Mouse (Mus musculus): ENCODE data around the gene Itfg1. TPM values are rescaled to one million over a fixed set of nuclear protein-coding genes. Genes with fewer than 3 reads are reported as not detected.
A peak's percentile ranks its signal among the peaks of the same experiment; 100 is the strongest.
"Not testable (repeated sequence)": the region's sequence is repeated elsewhere in the genome, so short reads cannot be mapped to it uniquely, and the experiment has no call there.

Gene Itfg1
- polyA plus RNA-seq (2014; fragmentation: Nextera tagmentation; extraction: Ambion mirVana) = 195 and 233 TPM in 2 replicates

- ATAC-seq (ENCODE audit: low FRiP score, low TSS enrichment) = peak; percentile 98
Observed at GRCm38 (mm10) chr8:85840657-85841488, at the start of gene Itfg1, which contains the start of gene Phkb. TSS of gene Itfg1 (minus strand) at chr8:85840921. TSS of gene Phkb (plus strand) at chr8:85840959.

GRCm38 (mm10) chr8:85884811-85885210, 44.1 kb upstream of the Itfg1 start:
- DNase-seq (no peak), ATAC-seq (ENCODE audit: low FRiP score, low TSS enrichment) (no peak)
- Histone ChIP-seq H3K27me3 (ENCODE audit: control insufficient read depth, insufficient read depth, low read length) (no peaks in the 10 kb centered on the region), H3K27ac (replicated peaks; ENCODE audit: low read depth, low read length) (no peak overlapping the region), H3K9ac (replicated peaks; ENCODE audit: low read length) (no peak overlapping the region), H3K9me3 (ENCODE audit: control insufficient read depth, low read length) (no peaks in the 10 kb centered on the region), H3K36me3 (ENCODE audit: control insufficient read depth, insufficient read depth, low read length) (0 out of 2 replicates have a peak, but pooled peaks cover 7% of the 10 kb centered on the region), H3K4me2 (ENCODE audit: low read length) (no peak overlapping the region), H3K4me1 (ENCODE audit: control insufficient read depth, insufficient read depth, low read length) (no peaks in the 10 kb centered on the region), H3K4me3 (replicated peaks; ENCODE audit: low read depth, low read length) (no peak overlapping the region)
- WGBS = 98% methylated on average over 3 of the region's 3 CpGs

More at GRCm38 (mm10) chr8:85840657-85841488, at the start of gene Itfg1, which contains the start of gene Phkb:
- H3K36me3 ChIP-seq (ENCODE audit: control insufficient read depth, insufficient read depth, low read length) = peaks cover 8% of the 10 kb centered on the region
- under 1% methylated on average over 54 of the region's 54 CpGs for WGBS
- peak within 1 kb of the TSS; percentile 97 for H3K9ac ChIP-seq (replicated peaks; ENCODE audit: low read length)
- peaks cover 11% of the 10 kb centered on the region for H3K4me1 ChIP-seq (ENCODE audit: control insufficient read depth, insufficient read depth, low read length)
- H3K4me3 ChIP-seq (replicated peaks; ENCODE audit: low read depth, low read length) = peak within 1 kb of the TSS; percentile 90
- peak; percentile 95 for DNase-seq
- H3K4me2 ChIP-seq (ENCODE audit: low read length) = peak within 1 kb of the TSS; percentile 75
- peak within 1 kb of the TSS; percentile 98 for H3K27ac ChIP-seq (replicated peaks; ENCODE audit: low read depth, low read length)
- no peaks in the 10 kb centered on the region for H3K27me3 ChIP-seq (ENCODE audit: control insufficient read depth, insufficient read depth, low read length)
- no peaks in the 10 kb centered on the region for H3K9me3 ChIP-seq (ENCODE audit: control insufficient read depth, low read length)

- Histone ChIP-seq H3K4me1 (ENCODE audit: control insufficient read depth, insufficient read depth, low read length) (no peaks in the 10 kb centered on the region), H3K9me3 (ENCODE audit: control insufficient read depth, low read length) (no peaks in the 10 kb centered on the region), H3K27ac (replicated peaks; ENCODE audit: low read depth, low read length) (no peak overlapping the region), H3K36me3 (ENCODE audit: control insufficient read depth, insufficient read depth, low read length) (0 out of 2 replicates have a peak, but pooled peaks cover 7% of the 10 kb centered on the region), H3K27me3 (ENCODE audit: control insufficient read depth, insufficient read depth, low read length) (no peaks in the 10 kb centered on the region), H3K9ac (replicated peaks; ENCODE audit: low read length) (no peak overlapping the region), H3K4me2 (ENCODE audit: low read length) (no peak overlapping the region), H3K4me3 (replicated peaks; ENCODE audit: low read depth, low read length) (no peak overlapping the region)
- ATAC-seq (ENCODE audit: low FRiP score, low TSS enrichment) = no peak
- DNase-seq = peak; percentile 66
- WGBS = 71% methylated on average over 7 of the region's 7 CpGs
Observed at GRCm38 (mm10) chr8:85879624-85880023, 38.9 kb upstream of the Itfg1 start.

GRCm38 (mm10) chr8:85877976-85878375, 37.3 kb upstream of the Itfg1 start:
- Histone ChIP-seq H3K27ac (replicated peaks; ENCODE audit: low read depth, low read length) (no peak overlapping the region), H3K4me3 (replicated peaks; ENCODE audit: low read depth, low read length) (no peak overlapping the region)
- ATAC-seq (ENCODE audit: low FRiP score, low TSS enrichment) = no peak

GRCm38 (mm10) chr8:85871660-85872059, 30.9 kb upstream of the Itfg1 start:
- ATAC-seq (ENCODE audit: low FRiP score, low TSS enrichment) = no peak
- Histone ChIP-seq H3K9me3 (ENCODE audit: control insufficient read depth, low read length) (no peaks in the 10 kb centered on the region), H3K4me3 (replicated peaks; ENCODE audit: low read depth, low read length) (no peak overlapping the region), H3K9ac (replicated peaks; ENCODE audit: low read length) (no peak overlapping the region), H3K4me2 (ENCODE audit: low read length) (no peak overlapping the region), H3K36me3 (ENCODE audit: control insufficient read depth, insufficient read depth, low read length) (no peaks in the 10 kb centered on the region), H3K27me3 (ENCODE audit: control insufficient read depth, insufficient read depth, low read length) (no peaks in the 10 kb centered on the region), H3K27ac (replicated peaks; ENCODE audit: low read depth, low read length) (no peak overlapping the region), H3K4me1 (ENCODE audit: control insufficient read depth, insufficient read depth, low read length) (no peaks in the 10 kb centered on the region)
- DNase-seq = no peak
- 66% methylated on average over 2 of the region's 2 CpGs for WGBS

More at GRCm38 (mm10) chr8:85877976-85878375, 37.3 kb upstream of the Itfg1 start:
- Histone ChIP-seq H3K4me1 (ENCODE audit: control insufficient read depth, insufficient read depth, low read length) (no peaks in the 10 kb centered on the region), H3K9me3 (ENCODE audit: control insufficient read depth, low read length) (no peaks in the 10 kb centered on the region), H3K4me2 (ENCODE audit: low read length) (no peak overlapping the region), H3K9ac (replicated peaks; ENCODE audit: low read length) (no peak overlapping the region), H3K27me3 (ENCODE audit: control insufficient read depth, insufficient read depth, low read length) (no peaks in the 10 kb centered on the region), H3K36me3 (ENCODE audit: control insufficient read depth, insufficient read depth, low read length) (0 out of 2 replicates have a peak, but pooled peaks cover 7% of the 10 kb centered on the region)
- 99% methylated on average over 8 of the region's 8 CpGs for WGBS
- DNase-seq = no peak

- no peak overlapping the region for H3K9ac ChIP-seq (replicated peaks; ENCODE audit: low read length)
- no peaks in the 10 kb centered on the region for H3K4me1 ChIP-seq (ENCODE audit: control insufficient read depth, insufficient read depth, low read length)
- no peak overlapping the region for H3K4me2 ChIP-seq (ENCODE audit: low read length)
- H3K27ac ChIP-seq (replicated peaks; ENCODE audit: low read depth, low read length) = no peak overlapping the region
- no peaks in the 10 kb centered on the region for H3K9me3 ChIP-seq (ENCODE audit: control insufficient read depth, low read length)
- H3K4me3 ChIP-seq (replicated peaks; ENCODE audit: low read depth, low read length) = no peak overlapping the region
- ATAC-seq (ENCODE audit: low FRiP score, low TSS enrichment) = no peak
- H3K27me3 ChIP-seq (ENCODE audit: control insufficient read depth, insufficient read depth, low read length) = no peaks in the 10 kb centered on the region
- no peaks in the 10 kb centered on the region for H3K36me3 ChIP-seq (ENCODE audit: control insufficient read depth, insufficient read depth, low read length)
- DNase-seq = no peak
- 93% methylated on average over 1 of the region's 1 CpGs for WGBS
Observed at GRCm38 (mm10) chr8:85862381-85862780, 21.7 kb upstream of the Itfg1 start.

- Histone ChIP-seq H3K27me3 (ENCODE audit: control insufficient read depth, insufficient read depth, low read length) (no peaks in the 10 kb centered on the region), H3K4me2 (ENCODE audit: low read length) (no peak overlapping the region), H3K9ac (replicated peaks; ENCODE audit: low read length) (no peak overlapping the region), H3K27ac (replicated peaks; ENCODE audit: low read depth, low read length) (no peak overlapping the region), H3K36me3 (ENCODE audit: control insufficient read depth, insufficient read depth, low read length) (no peaks in the 10 kb centered on the region), H3K4me3 (replicated peaks; ENCODE audit: low read depth, low read length) (no peak overlapping the region), H3K9me3 (ENCODE audit: control insufficient read depth, low read length) (no peaks in the 10 kb centered on the region), H3K4me1 (ENCODE audit: control insufficient read depth, insufficient read depth, low read length) (no peaks in the 10 kb centered on the region)
- DNase-seq (no peak), ATAC-seq (ENCODE audit: low FRiP score, low TSS enrichment) (no peak)
- WGBS = 86% methylated on average over 5 of the region's 5 CpGs
Observed at GRCm38 (mm10) chr8:85860612-85861011, 19.9 kb upstream of the Itfg1 start.

GRCm38 (mm10) chr8:85857227-85857896, 16.6 kb upstream of the Itfg1 start:
- not testable (repeated sequence) for H3K9ac ChIP-seq (replicated peaks; ENCODE audit: low read length); ATAC-seq (ENCODE audit: low FRiP score, low TSS enrichment); H3K9me3 ChIP-seq (ENCODE audit: control insufficient read depth, low read length); H3K4me1 ChIP-seq (ENCODE audit: control insufficient read depth, insufficient read depth, low read length); H3K36me3 ChIP-seq (ENCODE audit: control insufficient read depth, insufficient read depth, low read length); H3K27ac ChIP-seq (replicated peaks; ENCODE audit: low read depth, low read length); DNase-seq; H3K4me2 ChIP-seq (ENCODE audit: low read length); H3K27me3 ChIP-seq (ENCODE audit: control insufficient read depth, insufficient read depth, low read length); H3K4me3 ChIP-seq (replicated peaks; ENCODE audit: low read depth, low read length)
- WGBS = 48% methylated on average over 11 of the region's 11 CpGs

Data from midbrain, embryonic 14.5 days (tissue).